Mouse (Mus musculus) cerebellum, adult 2 months (tissue): ENCODE measurements around the gene Mrpl23. TPM values are rescaled to one million over a fixed set of nuclear protein-coding genes. Genes with fewer than 3 reads are reported as not detected.

Experiments
- DNase-seq, 2 experiments: peaks; one replicate each; pipeline ENCODE4 v3.0.0; 2021
- H3K27ac ChIP-seq: fragments of 200-500 bp; 2 replicates; pipeline ENCODE4 v1.5.1; 2012; ENCODE audit warnings: low read length, control low read depth, inconsistent platforms; ENCODE audit not compliant: insufficient read depth
- H3K27me3 ChIP-seq: fragments of 200-500 bp; 2 replicates; pipeline ENCODE4 v1.6.1; 2012; ENCODE audit warnings: inconsistent platforms, mild to moderate bottlenecking, low read length, moderate library complexity; ENCODE audit not compliant: control insufficient read depth, insufficient read depth
- H3K4me1 ChIP-seq: fragments of 200-500 bp; 2 replicates; pipeline ENCODE4 v1.6.1; 2011; ENCODE audit warnings: low read length; ENCODE audit not compliant: control insufficient read depth, insufficient read depth
- H3K4me3 ChIP-seq: fragments of 200-500 bp; replicated peaks from 2 replicates; pipeline ENCODE3; 2011; ENCODE audit warnings: mild to moderate bottlenecking, low read depth, low read length, control low read depth; ENCODE audit not compliant: insufficient read depth
- CTCF ChIP-seq: fragments of 200-500 bp; IDR thresholded peaks from 2 replicates; pipeline ENCODE4 v1.5.1; 2011; ENCODE audit warnings: low read depth, mild to moderate bottlenecking, control low read depth, low read length, moderate library complexity, borderline replicate concordance; ENCODE audit not compliant: insufficient read depth
- POLR2A ChIP-seq: fragments of 200-500 bp; IDR thresholded peaks from 2 replicates; pipeline ENCODE4 v1.6.1; 2011; ENCODE audit warnings: low read length, control low read depth, borderline replicate concordance; ENCODE audit not compliant: insufficient read depth
- WGBS: fragments of 180-500 bp; shearing (Covaris S2); methylation state at CpG from one replicate; pipeline ENCODE4 v1.1.7; 2018; 5-methylcytosine and 5-hydroxymethylcytosine counted together
- polyA plus RNA-seq: library from polyadenylated mRNA; depleted of rRNA; stranded (reverse); fragments of >200 nt; gene quantifications from 2 replicates; pipeline ENCODE4 v1.2.3, GENCODE M21; 2012

The Mrpl23 gene
- polyA plus RNA-seq, 1 experiment: 87.2 TPM

DNA sequence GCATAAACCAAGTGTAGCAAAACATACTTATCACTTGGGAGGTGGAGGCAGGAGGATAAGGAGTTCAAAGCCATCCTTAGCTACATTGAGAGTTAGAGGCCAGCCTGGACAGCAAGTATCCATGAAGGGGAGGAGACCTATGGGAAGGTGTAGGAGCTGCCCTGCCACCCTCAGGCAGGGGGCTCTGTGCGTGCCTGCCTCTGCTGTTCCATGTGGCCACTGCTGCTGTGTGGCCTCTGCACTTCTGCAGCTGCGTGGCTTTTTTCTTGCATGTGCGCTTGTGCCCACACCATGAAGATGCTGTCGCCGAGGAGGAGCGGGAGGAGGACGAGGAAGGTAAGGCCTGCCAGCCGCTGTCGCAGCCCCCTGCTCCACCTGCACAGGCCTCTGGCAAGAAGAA is 25.0 kb upstream of the Mrpl23 start:
- WGBS: 79% methylated on average over 9 of the region's 9 CpGs
- no peaks in the 10 kb centered on the region for H3K4me1 ChIP-seq
- no peak overlapping the region for H3K27ac ChIP-seq
- H3K4me3 ChIP-seq: no peak overlapping the region
- DNase-seq: no peak
- TF ChIP-seq CTCF: no peak
- TF ChIP-seq POLR2A: no peak
- H3K27me3 ChIP-seq: no peaks in the 10 kb centered on the region

- DNase-seq: no peak
- 59% methylated on average over 14 of the region's 14 CpGs for WGBS
- Histone ChIP-seq H3K27me3 (no peaks in the 10 kb centered on the region), H3K4me3 (no peak overlapping the region), H3K4me1 (no peaks in the 10 kb centered on the region), H3K27ac (no peak overlapping the region)
- TF ChIP-seq POLR2A (no peak), CTCF (no peak)
Measured at GRCm38 (mm10) chr7:142509518-142509917, 23.0 kb upstream of the Mrpl23 start.

GRCm38 (mm10) chr7:142510021-142510777 is 22.3 kb upstream of the Mrpl23 start:
- TF ChIP-seq CTCF: no peak
- no peak for TF ChIP-seq POLR2A
- Histone ChIP-seq H3K4me3 (no peak overlapping the region), H3K4me1 (no peaks in the 10 kb centered on the region), H3K27ac (no peak overlapping the region), H3K27me3 (no peaks in the 10 kb centered on the region)
- WGBS: 30% methylated on average over 12 of the region's 12 CpGs
- no peak for DNase-seq

GRCm38 (mm10) chr7:142514048-142514447 is 18.4 kb upstream of the Mrpl23 start:
- no peaks in the 10 kb centered on the region for H3K27me3 ChIP-seq
- H3K27ac ChIP-seq: no peak overlapping the region
- no peak overlapping the region for H3K4me3 ChIP-seq
- H3K4me1 ChIP-seq: no peaks in the 10 kb centered on the region
- TF ChIP-seq POLR2A (no peak), CTCF (no peak)
- no peak for DNase-seq
- 91% methylated on average over 4 of the region's 4 CpGs for WGBS

DNA sequence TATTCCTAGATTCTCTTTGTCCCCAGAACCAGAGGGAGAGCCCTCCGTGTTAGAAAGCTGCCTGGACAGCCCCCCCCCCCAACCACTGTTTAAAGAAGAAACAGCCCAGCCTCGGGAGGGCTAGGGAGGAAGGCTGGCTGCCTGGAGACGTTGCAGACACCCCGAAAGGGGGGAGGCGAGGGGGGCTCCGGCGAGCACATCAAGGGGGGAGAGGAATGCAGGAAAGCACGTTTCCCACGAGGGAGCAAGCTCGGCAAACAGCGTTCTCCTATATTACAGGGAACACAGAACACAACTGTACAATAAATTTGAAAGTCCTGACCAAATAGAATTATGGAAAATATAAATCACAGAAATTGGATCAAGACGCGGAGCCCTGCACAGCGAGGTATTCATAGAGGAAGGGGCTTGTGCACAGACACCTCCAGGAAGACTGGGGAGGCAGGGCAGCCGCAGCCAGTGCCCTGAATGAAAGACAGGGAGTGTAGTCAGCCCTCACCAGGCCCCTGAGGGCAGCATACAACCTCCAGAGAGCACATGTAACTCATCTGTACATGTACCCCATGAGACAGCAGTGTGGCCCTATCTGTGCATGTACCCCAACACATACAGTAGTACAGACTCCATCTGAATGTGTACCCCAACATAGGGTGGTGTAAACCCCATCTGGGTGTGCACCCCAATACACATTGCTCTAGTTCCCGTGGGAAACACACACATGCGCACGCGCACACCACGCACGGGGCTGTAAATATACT is 16.1 kb upstream of the Mrpl23 start:
- 47% methylated on average over 21 of the region's 21 CpGs for WGBS
- Histone ChIP-seq H3K4me3 (no peak overlapping the region), H3K4me1 (no peaks in the 10 kb centered on the region), H3K27ac (no peak overlapping the region), H3K27me3 (no peaks in the 10 kb centered on the region)
- TF ChIP-seq CTCF: no peak
- no peak for TF ChIP-seq POLR2A
- no peak for DNase-seq

DNA sequence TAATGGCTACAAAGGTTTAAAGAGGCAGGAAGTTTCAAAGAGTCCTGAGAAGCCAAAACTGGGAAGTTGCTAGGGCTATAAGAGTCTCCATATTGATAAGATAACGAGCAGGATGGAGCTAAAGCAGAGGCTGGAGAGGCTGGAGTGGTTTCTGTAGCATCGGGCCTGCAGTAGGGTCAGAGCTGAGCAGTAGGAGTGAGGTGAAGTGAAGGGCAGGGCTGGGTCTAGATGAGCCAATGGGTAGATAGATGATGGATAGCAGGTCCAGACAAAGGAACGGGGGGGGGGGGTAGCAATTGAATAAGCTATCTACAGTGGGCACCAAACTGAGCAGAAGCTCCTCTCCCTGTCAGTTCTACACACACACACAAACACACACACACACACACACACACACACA is 15.0 kb upstream of the Mrpl23 start:
- no peak overlapping the region for H3K27ac ChIP-seq
- H3K27me3 ChIP-seq: no peaks in the 10 kb centered on the region
- TF ChIP-seq CTCF: no peak
- TF ChIP-seq POLR2A: no peak
- no peaks in the 10 kb centered on the region for H3K4me1 ChIP-seq
- DNase-seq: no peak
- no peak overlapping the region for H3K4me3 ChIP-seq
- 83% methylated on average over 3 of the region's 3 CpGs for WGBS

DNA sequence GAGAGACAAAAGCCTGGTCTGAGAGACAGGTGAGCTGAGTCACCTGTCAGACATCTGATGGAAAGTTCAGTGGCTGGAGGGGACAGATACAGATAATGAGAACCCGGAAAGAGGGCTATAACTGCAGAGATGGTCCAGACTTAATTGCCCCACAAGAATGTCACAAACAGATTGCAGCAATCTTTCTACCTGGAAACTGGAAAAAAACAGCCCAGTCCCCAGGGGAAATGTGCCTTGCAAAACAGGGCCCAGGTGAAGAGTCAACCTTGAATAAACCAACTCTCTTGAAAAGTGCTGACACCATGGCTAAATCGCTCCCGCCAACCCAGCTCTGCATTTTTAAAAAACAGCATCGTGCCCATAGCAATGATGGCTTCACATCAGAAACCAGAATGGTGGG is 12.2 kb upstream of the Mrpl23 start:
- H3K27me3 ChIP-seq: no peaks in the 10 kb centered on the region
- WGBS: 93% methylated on average over 4 of the region's 4 CpGs
- no peak overlapping the region for H3K27ac ChIP-seq
- no peak for DNase-seq
- TF ChIP-seq POLR2A: no peak
- TF ChIP-seq CTCF: no peak
- H3K4me1 ChIP-seq: no peaks in the 10 kb centered on the region
- H3K4me3 ChIP-seq: no peak overlapping the region

GRCm38 (mm10) chr7:142522352-142522751 is 10.1 kb upstream of the Mrpl23 start:
- Histone ChIP-seq H3K4me3 (no peak overlapping the region), H3K4me1 (no peaks in the 10 kb centered on the region), H3K27me3 (no peaks in the 10 kb centered on the region), H3K27ac (no peak overlapping the region)
- peak; percentile 15 to 40 for DNase-seq
- WGBS: 49% methylated on average over 4 of the region's 4 CpGs
- peak; percentile 55; the same call in 1 of the 2 replicates for TF ChIP-seq CTCF
- no peak for TF ChIP-seq POLR2A
